Mouse (Mus musculus): ENCODE results near the gene Ffar1.
A peak's percentile ranks its signal among the peaks of the same experiment; 100 is the strongest.

Gene Ffar1

DNA sequence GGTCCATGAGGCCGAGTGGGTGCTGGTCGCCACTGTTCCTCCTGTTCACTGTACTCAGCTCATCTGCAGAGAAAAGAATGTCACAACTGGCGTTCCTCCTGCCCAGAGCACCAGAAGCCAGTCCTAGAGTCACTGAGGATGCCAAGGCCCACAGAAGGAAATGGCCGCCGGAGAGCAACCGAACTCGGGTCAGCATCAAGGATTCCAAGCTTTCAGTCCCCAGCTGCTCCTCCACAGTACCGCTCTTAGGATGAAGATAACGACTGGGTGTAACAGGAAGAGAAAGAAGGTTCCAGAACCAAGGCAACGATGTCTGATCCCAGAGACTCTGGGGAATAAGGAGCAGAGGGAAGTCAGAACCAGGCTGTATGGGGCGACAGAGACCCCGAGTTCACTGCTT is at the start of gene Ffar1:
TSS of gene Ffar1 (minus strand) at position 101 of the 400 bp plus-strand sequence.
- no peak for DNase-seq

DNA sequence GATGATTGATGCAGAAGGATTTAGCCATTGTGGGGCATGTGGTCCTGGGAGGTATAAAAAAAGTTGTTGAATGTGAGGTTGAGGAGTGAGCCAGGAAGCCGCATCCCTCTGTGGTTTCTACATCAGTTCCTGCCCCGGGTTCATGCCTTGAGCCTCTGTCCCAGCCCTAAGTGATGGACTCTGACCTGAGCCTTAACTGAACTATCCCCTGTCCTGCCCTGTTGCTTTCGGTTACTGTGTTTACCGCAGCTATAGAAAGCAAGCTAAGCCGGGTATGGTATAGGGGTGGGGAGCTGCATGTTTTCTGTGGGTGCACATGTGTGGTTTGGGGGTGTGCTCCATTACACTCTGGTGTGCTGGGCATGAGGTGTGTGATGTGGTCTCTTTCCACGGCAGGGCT is 48.4 kb upstream of the Ffar1 start:
- DNase-seq, result no peak

DNA sequence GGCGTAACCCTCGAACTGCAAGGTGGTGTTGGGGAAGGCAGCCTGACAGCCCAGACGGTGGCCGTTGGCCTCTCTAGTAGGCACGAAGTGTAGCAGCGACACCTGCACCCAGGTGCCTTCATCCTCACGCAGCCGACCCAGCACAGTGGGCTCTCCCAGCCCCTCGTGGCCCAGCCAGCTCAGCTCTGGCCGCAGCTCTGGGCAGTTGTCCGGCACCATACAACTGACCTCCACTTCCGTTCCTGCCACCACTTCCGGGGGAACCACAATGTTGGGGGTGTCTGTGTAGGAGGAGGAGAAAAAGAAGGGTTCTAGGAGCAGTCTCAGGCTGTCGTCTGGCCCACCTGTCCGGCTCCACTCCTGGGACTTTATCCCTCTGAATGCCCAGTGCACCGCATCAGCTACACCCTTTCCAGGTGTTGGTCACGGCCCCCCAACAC is 47.6 kb upstream of the Ffar1 start:
- DNase-seq, result no peak

DNA sequence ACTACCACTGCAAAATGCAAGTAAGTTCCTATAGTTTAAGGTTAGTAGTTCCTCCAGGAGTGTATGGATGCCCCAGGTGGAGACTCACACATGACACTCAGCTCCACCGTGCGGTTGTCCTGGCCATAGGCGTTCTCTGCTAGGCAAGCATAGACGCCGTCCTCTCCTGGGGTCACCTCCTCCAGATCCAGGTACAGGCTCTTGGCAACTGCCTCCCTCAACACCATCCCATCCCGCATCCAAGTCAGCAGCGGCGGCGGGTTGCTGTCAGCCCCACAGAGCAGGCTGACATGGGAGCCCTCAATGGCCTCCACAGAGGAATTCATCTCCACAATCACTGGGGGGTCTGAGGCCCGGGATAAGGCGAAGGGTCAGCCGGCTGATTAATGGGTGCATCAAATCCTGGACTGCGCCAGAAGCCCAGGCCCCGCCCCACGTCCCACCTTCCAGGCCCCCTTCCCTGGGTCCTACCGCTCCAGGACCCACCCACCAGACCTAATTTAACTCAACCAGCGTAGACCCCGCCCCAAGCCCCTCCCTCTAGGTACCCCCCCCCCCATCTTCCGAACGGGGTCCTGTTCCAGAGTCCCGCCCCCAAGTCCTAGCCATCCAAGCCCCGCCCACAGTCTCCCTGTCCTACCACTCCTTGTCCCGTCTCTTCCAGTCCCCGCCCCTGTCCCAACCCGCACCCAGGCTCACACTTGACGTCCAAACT is 47.1 kb upstream of the Ffar1 start:
- peak in 1 of 2 experiments; percentile 22 for DNase-seq

DNA sequence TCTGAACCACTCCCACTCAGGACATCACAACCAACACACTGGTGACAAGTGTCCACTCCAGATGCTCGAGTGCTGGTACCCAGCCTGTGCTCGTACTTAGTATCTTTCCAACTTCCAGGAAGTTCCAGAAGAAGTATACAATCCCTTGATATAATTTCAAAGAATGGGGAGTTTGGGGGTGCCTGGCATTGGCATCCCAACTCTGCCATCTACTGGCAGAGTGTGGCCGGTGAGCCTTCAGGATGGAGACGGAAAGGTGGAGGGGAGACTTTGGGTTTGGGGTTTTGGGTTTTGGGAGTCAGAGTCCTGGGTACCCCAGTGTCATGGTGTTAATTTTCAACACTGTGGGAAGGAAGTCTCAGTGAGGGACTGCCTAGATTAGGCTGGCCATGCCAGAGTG is 42.7 kb upstream of the Ffar1 start:
- DNase-seq, result peak; percentile 16 to 32

DNA sequence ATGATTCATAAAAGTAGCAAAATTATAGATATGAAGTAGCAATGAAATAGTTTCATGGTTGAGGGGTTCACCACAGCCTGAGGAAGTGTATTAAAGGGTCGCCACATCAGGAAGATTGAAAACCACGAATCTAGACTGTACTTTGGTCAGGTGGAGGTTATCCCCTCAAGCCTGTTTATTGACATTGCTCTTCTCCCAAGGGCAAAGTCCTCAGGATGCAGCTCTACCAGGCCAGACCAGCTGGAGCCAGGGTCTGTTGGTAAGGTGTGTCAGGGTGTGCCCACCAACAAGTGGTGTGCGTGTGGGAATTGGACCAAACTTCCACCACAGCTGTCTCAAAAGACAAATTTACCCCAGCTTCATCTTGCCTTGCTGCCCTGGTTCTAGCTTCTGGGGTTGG is 33.9 kb upstream of the Ffar1 start:
- DNase-seq, result no peak

DNA sequence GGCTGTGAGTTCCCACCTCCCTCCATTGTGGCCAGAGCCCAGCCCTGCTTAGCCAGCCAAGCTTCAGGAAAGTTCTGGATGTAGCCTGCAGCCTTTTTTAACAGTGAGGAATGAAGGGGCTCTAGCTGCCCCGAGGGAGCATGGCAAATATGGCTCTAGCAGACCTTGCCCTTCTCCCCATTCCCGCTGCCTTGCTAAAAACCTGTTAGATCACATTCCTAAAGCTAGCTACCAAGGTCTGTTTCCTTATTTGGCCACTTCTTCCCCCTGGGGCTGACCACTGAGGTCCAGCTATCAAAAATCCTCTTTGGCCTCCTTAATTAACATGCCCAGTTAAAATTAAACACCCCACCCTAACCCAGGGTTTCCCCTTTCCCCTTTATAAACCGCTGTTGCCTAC is 31.2 kb upstream of the Ffar1 start:
- DNase-seq, result no peak

DNA sequence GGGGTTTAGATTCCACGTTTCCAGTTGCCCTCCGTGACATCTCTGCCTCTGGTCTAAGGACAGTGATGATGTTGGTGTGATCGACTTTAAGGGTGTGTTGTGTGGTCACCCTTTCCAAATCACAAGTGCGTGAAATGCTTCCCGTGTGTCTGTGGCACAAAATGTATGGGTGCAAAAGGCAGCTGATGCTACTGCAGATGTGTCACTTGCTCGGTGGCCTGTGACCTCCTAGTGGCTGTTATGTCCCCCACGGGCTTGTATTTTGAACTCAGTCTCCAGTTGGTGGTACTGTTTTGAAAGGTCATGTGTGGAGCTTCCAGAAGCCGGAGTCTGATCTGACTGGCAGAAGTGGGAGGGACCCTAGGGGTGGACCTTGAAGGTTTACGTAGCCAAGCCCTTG is 30.4 kb upstream of the Ffar1 start:
- DNase-seq, result no peak

DNA sequence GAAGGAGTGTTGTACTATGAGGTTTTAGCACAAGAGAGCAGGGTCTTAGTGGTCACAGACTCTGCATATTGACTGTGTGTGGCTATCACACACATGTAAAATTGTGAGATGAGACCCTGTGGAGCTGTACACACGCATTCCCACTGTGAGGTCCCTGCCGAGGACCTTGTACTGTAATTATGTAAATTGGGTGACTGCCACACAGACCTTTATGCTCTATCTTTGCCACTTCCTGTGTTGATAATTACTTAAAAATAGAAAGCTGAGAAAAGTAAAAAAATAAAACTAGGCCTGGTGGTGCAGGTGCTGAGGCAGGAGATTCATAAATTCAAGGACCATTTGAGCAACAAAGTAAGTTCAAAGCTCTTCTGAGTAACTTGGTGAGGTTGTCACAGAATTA is 29.3 kb upstream of the Ffar1 start:
- no peak for DNase-seq

DNA sequence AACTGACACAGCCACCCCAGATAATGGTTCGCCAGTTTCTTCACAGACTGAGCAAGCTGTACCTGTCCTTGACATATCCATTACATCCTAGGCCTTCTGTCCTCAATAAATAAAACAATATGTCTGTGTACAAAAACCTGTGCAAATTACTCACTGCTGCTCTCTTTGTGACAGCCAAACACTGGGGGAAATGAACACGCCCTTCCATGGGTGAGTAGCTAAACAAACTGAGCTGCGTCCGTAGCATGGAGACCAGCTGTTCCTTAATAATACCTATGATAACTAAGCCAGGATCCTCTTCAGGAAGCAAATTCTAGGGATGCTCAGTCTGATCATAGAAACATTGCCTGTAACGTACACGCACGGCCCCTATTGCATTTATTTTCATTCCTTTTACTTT is 27.4 kb upstream of the Ffar1 start:
- no peak for DNase-seq

DNA sequence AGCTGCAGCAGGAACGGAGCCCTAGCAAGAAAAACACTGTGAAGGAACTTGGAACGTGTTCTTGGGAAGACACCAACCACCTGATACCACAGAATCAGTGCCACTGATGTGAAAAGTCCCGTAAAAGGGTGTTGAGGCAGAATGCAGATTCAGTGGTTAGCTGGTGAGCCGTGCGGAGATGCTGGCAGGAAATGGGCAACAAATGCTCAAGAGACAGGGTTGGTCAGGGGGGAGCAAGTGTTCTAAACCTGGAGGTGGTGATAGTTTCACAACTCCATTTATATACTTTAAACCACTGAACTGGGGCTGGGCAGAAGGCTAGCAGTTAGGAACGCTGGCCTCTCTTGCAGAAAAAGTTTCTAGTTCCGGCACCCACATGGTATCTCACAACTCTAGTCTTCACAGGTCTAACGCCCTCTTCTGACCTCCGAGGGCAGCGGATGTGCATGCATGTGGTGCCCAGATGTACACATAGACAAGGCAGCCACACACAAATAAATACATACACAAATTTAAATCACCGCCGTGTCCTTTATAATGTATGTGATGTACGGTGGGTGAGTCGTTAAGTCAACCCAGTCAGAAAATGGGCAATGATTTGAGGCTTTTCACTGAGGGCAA is 26.3 kb upstream of the Ffar1 start:
- DNase-seq, result peak in 1 of 2 experiments; percentile 13

DNA sequence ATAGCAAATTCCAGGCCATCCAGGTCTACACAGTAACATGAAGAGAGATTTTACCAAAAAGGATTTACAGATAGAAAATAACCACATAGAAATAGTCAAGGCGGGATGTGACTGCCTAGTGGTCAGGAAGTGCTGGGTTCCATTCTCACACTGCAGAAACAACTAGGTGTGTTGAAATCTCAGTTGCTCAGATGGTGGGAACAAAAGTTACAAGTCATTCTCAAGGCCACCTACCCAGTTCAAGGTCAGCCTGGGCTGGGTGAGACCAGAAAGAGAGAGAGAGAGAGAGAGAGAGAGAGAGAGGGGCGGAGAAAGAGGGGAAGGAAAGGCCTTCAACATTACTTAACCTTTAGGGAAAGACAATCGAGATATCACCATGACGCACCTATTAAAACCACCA is 25.5 kb upstream of the Ffar1 start:
- no peak for DNase-seq

DNA sequence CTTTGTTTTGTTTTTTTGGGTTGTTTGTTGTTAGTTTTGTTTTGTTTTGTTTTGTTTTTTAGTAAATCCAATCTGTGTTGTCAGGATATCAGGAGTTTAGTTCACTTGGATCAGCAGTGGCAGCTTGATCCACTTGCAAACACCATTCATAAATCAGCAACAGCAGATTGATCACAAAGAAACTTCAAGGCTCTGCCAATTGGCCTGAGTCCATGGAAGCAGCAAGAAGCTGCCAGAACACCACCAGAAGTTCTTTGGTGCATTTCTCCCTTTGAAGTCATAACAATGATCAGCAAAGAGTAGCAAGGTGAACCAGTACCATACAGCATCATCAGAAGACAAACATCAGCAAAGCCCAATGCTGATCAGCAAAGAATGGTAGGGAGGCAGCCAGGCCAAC is 22.7 kb upstream of the Ffar1 start:
- DNase-seq, result no peak

DNA sequence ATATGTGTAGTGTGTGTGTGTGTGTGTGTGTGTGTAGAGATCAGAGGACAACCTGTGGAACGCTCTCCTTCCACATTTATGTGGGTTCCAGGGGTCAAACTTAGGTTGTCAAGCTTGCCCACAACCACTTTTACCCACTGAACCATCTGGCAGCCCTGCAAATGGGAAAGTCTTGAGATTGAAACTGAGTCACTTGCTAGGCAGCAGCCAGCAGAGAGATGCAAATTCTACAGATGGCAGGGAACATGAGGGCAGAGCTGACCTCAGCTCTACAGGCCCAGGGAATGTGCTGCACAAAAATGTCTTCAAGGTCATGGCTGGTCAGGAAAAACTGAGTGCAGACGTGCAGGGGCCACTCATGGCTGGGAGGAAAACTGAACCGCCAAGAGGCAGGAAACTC is 20.0 kb upstream of the Ffar1 start:
- DNase-seq, result no peak

DNA sequence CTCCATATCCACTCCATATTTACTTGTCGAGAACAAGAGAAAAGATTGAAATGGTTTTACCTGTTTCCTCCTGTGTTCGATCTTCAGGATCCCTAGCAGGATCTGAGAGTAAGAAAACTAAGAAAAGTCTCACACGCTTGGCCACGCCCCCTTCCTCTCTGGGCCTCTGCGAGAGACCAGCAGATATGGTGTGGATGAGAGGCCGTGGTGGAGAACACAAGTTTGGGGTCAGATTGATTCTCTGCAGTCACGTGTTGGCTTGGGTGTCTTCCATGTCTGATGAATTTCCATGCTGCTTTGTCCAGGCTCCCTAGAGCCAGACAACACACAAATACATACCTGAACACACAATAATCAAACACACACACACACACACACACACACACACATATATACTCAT is 18.8 kb upstream of the Ffar1 start, which contains the start of gene Cd22:
TSS of gene Cd22 (minus strand) at position 167 of the 400 bp plus-strand sequence.
- DNase-seq, result no peak

DNA sequence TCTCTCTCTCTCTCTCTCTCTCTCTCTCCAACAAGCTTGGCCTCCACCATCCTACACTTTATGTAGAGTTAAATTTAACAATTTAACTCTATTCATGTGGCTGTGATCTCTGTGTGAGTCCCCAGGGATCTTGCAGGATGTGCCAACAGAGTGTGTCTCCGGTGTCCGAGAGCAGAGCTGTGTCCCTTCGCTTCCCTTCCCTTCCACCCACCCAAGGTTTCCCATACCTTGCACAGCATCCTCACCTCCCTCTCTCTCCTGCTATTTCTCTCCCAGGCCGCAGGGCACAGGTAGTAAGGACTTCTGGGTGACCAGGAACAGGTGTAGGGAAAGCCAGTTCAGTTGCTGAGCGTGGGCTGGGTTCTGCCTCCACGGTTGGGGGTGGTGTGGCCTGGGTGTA is 17.6 kb upstream of the Ffar1 start:
- DNase-seq, result no peak

DNA sequence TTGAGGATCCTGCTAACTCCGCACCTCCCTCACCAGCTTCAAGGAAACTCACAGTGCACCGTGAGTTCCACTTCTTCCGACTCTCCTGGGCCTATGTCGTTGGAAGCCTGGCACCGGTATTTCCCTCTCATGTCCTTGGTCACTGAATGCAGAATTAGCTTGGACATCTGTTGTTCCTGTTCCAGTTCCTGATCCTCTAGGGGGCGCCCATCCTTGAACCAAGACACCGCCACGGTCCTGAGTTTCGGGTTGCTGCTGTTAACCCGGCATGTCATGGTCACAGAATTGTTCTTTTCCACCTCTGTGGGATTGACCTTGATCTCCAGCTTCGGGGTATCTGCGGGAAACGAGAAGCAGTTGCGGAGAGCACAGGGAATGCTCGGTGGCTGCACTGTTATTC is 11.7 kb upstream of the Ffar1 start:
- peak; percentile 87 to 93 for DNase-seq

DNA sequence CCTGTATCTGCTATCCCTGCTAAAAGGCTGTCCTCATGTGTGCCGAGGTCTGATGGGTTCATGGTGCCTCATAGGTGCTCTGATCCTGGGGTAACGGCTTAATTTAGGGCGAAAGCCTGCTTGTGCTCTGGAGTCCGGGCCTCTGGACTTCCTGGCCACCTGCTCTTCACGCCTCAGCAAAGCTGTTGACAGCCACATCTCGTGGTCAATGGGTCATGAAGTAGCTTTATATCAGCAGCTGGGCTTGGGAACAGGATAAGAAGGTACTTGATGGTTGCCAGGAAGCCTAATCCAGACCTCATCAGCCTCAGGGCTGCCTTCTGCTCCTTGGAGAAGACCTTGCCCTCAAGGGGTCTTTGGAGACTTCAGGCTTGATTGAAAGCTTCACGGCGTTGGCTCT is 2.0 kb upstream of the Ffar1 start:
- no peak for DNase-seq

DNA sequence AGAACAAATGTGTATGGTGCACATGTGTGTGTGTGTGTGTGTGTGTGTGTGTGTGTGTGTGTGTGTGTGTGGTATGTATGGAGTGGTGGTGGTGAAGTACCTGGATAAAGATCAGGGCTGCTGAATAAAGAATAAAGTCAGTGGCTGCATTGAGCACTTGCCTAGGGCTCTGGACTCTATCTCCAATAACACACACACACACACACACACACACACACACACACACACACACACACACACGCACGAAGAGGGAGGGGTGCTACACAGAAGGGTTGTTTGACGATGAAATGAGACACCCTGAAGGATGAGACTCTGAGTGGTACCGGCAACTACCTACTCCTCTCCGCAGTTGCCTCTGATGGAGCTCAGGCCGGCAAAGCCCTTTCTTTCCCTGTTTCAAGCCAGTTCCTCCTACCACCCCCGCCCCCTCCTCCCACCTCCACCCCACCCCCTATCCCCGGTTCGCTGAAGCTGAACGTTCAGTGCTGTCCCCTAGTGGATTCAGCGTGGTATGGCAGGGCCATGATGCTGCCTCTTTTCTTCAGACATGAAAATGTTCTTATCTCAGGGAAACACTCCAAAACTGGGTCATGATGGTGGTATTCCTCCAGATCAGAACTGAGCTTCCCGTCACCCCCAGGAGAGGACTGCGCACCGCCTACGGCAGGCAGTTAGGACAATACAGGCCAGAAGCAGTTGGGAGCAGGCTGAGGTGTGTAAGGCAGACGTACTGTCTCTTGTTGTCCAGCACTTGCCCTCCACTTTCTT is 1.5 kb downstream of the Ffar1 start:
- DNase-seq, result peak; percentile 71 to 83

DNA sequence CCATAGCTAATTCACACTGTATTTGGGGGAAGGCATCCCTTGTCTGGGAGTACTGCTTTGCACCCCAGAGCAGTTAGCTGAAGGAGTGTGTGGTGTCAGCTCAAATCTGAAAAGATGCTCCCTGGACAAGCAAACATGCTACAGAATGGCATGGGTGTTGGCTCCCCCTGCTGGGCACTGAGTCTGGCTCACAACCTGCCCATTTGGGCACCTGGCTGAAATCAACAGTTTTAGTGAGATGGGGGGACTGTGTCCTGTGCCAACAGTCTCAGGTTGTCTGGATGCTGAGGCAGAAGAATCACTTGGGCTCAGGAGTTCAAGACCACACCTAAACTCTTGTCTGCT is 2.1 kb downstream of the Ffar1 start:
- peak; percentile 84 to 91 for DNase-seq

DNA sequence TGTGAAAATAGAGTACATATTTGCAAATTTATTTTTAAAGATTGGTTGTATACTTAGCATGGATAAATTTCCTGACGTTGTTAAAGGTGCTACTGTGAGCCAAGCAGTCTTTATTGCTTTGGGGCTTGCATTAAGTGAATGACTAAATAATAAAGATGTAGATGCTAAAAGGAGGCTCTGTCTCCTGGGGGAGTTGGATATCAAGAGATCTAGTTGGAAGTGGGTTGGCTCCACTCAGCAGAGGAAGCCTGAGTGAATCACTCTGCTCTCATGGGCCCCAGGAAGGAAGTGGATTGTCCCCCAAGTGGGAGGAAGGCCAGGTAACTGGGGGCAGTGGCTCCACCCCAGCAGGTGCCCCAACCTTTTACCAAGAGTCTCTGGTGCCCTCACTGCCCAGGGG is 3.6 kb downstream of the Ffar1 start:
- DNase-seq, result no peak

DNA sequence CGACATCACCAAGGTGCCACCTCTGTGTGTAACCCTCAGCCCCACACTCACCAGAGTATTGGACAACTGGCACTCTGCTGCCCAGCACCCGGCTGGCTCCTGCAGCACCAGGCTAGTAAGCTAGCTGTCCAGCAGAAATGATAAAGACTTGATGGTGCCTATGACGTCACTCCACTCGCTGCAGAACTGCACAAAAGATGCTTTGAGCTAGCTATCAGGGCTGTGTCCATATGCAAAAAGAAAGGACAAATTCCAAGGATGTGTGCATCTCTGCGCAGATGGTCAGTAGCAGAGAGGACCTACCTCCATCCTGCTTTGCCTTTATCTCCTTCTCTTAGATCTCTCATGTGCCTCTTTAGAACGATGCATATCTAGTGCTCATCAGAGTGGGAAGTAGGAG is 5.3 kb downstream of the Ffar1 start, which contains the start of gene Ffar3:
TSS of gene Ffar3 (minus strand) at position 101 of the 400 bp plus-strand sequence.
- no peak for DNase-seq

DNA sequence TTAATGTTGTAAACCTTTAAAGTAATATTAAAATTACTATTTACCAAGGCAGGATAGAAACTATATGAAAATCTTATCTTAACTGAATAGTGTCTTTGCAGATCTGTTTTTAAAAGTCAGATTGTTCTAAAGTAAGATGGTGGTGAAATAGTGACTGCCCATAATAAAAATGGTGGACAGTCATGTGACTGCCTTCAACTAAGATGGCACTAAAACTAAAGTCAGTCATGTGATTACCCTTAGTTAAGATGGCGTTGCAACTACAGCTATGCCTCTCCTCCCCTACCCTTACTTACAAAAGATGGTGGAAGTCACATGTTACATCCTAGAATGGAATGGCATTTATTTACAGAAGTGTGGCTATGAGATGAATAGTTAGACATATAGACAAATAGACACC is 9.9 kb downstream of the Ffar1 start:
- no peak for DNase-seq

DNA sequence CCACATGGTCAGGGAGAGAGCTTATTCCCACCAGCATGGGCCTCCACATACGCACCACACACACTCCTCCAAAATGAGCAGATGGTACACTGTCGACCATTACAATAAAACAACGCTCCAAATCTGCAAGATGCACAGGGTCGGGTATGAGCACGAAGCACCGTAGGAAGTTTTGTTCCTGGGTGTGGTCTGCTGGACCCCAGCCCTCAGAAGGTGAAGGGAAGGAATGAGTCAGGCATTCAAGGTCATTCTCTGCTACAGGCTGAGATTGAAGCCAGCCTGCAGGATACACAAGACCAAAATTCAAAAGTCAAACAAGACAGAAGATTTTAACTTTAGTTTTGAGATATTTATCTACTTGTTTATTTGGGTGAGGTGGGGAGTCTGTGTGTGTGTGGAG is 13.4 kb downstream of the Ffar1 start:
- DNase-seq, result no peak
